Mouse (Mus musculus) lung, adult 2 months (tissue): ENCODE measurements at regions not wholly inside any gene's neighbourhood (a gene's known extent, or its start where the extent isn't known, plus 50 kb on each side); places are given as distances from the start of the nearest gene placed in this dataset.

ENCODE experiments used
- CTCF ChIP-seq: fragments of 200-500 bp; IDR thresholded peaks from 2 replicates; pipeline ENCODE4 v1.5.1; 2011; ENCODE audit warnings: mild to moderate bottlenecking, low read length, control low read depth; ENCODE audit not compliant: insufficient read depth
- POLR2A ChIP-seq: fragments of 200-500 bp; IDR thresholded peaks from 2 replicates; pipeline ENCODE4 v1.6.1; 2011; ENCODE audit warnings: low read depth, mild to moderate bottlenecking, control low read depth, low read length, borderline replicate concordance; ENCODE audit errors: extremely low read depth

DNA sequence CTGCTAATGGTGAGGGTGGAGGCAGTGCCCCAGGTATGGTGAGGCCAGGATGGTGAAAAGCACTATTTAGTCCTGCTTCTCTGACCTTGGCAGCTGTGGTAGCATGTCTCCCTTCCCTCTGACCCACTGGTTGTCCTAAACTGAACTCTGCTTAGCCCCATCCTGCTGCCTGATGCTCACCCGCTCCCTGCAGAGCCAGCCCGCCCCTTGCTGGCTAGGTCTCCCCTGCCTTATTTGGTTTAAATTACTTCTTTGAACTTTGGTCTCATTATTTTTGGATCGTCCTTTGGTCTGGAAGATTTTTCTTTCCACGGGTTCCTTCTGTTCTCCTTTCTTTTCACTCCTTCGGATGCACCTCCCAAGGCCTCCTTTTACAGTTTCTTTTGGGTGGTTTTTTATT, 525.7 kb upstream of the Tnp1 start:
- no peak for TF ChIP-seq POLR2A
- TF ChIP-seq CTCF: no peak
